Mouse (Mus musculus): ENCODE data around the gene Ncs1. TPM values are rescaled to one million over a fixed set of nuclear protein-coding genes. Genes with fewer than 3 reads are reported as not detected.

The Ncs1 gene
- polyA plus RNA-seq, 1 experiment from 2014 or later, result 65.9 TPM

GRCm38 (mm10) chr2:31268631-31269030 is 23.0 kb downstream of the Ncs1 start:
- no peak for DNase-seq (ENCODE audit: low spot score)
- H3K27ac ChIP-seq, result peak overlapping the region; percentile 77
- 47% methylated on average over 5 of the region's 5 CpGs for WGBS
- H3K36me3 ChIP-seq, result 0 out of 2 replicates have a peak, but pooled peaks cover 18% of the 10 kb centered on the region
- no peak overlapping the region for H3K4me3 ChIP-seq
- H3K27me3 ChIP-seq (ENCODE audit: insufficient read depth, poor library complexity, severe bottlenecking), result no peaks in the 10 kb centered on the region
- no peaks in the 10 kb centered on the region for H3K9me3 ChIP-seq
- peaks cover 60% of the 10 kb centered on the region for H3K4me1 ChIP-seq (replicated peaks)

DNA sequence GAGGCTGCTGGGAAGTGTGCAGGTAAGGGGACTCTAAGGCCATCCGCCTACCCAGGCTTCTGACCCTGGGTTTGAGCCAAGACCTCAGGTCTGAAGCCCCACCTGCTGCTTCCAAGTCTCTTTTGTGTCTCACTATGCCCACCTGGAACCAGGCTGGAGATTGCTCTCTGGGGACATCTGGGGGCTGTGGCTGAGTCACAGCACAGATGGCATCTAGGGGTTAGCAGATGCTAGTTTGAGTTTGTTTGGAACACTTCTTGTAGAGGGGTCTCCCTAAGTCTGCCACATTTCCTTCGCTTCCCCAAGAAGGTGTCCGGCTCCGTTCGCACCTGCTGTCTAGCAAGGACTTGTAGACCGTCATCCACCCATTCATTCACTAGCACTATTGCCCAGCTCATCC is 23.6 kb downstream of the Ncs1 start:
- no peaks in the 10 kb centered on the region for H3K27me3 ChIP-seq (ENCODE audit: insufficient read depth, poor library complexity, severe bottlenecking)
- H3K9me3 ChIP-seq, result no peaks in the 10 kb centered on the region
- H3K27ac ChIP-seq, result no peak overlapping the region
- 94% methylated on average over 6 of the region's 6 CpGs for WGBS
- 0 out of 2 replicates have a peak, but pooled peaks cover 20% of the 10 kb centered on the region for H3K36me3 ChIP-seq
- no peak for DNase-seq (ENCODE audit: low spot score)
- peaks cover 60% of the 10 kb centered on the region for H3K4me1 ChIP-seq (replicated peaks)
- H3K4me3 ChIP-seq, result no peak overlapping the region

DNA sequence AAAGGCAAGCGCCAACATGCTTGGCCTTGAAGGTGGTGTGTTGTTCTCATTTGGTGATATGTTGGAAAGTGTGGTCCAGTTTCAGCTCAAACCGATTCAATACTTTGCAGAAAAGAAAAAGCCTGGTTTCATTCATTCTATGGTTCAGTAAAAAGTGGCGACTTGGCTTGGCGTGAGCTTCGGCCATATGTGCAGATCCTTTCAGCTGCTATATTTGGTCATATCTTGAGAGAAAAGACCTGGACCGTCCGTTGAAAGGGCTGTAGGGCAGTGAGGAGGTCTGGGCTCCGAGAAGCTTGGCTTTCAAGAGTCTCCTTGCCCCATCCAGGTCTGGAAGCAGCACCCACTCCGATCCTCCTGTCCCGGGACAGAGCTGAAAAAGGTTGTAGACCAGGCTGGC is 24.2 kb downstream of the Ncs1 start:
- no peak for DNase-seq (ENCODE audit: low spot score)
- Histone ChIP-seq H3K27me3 (ENCODE audit: insufficient read depth, poor library complexity, severe bottlenecking) (no peaks in the 10 kb centered on the region), H3K4me1 (replicated peaks) (peaks cover 60% of the 10 kb centered on the region)

DNA sequence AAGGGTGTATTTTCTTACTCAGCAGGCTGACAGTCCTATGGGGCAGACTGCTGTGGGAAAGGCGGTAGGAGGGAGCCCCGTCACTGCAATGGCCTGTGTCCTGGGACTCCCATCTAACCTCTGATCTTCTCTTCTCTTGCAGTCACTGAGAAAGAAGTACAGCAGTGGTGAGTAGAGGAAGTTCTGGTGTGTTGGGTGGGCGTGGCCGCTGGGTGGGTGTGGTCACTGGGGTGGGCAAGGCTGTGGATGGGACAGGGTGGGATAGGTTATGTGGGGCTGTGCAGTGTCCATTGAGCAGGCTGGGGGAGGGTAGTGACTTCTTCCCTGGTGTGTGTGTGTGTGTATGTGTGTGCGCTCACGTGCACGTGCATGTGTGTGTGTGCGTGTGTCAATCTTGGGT is 24.8 kb downstream of the Ncs1 start:
- WGBS, result 94% methylated on average over 8 of the region's 8 CpGs
- H3K9me3 ChIP-seq, result no peaks in the 10 kb centered on the region
- H3K27me3 ChIP-seq (ENCODE audit: insufficient read depth, poor library complexity, severe bottlenecking), result no peaks in the 10 kb centered on the region
- peaks cover 54% of the 10 kb centered on the region for H3K4me1 ChIP-seq (replicated peaks)
- H3K27ac ChIP-seq, result no peak overlapping the region
- no peak for DNase-seq (ENCODE audit: low spot score)
- peaks cover 26% of the 10 kb centered on the region for H3K36me3 ChIP-seq
- H3K4me3 ChIP-seq, result no peak overlapping the region

More for the DNA sequence above, 24.2 kb downstream of the Ncs1 start:
- 96% methylated on average over 10 of the region's 10 CpGs for WGBS
- H3K9me3 ChIP-seq, result no peaks in the 10 kb centered on the region
- no peak overlapping the region for H3K27ac ChIP-seq
- H3K4me3 ChIP-seq, result no peak overlapping the region
- H3K36me3 ChIP-seq, result 0 out of 2 replicates have a peak, but pooled peaks cover 20% of the 10 kb centered on the region

DNA sequence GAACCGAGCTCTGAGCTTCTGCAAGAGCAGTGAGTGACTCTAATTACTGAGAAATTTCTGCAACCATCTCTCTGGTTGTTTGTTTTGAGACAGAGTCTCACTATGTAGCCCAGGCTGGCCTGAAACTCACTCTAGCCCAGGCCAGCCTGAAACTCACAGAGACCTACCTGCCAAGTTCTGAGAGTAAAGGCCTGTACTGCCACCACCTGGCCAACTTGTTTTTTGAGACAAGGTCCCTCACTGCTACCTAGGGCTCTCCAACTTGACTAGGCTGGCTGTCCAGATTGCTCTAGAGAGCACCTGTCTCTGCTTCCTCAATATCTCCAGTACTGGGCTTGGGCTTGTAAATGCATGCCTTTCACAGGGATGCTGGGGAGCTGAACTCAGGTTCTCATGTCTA is 25.4 kb downstream of the Ncs1 start:
- WGBS, result 88% methylated on average over 1 of the region's 1 CpGs
- Histone ChIP-seq H3K27ac (no peak overlapping the region), H3K27me3 (ENCODE audit: insufficient read depth, poor library complexity, severe bottlenecking) (no peaks in the 10 kb centered on the region), H3K36me3 (peaks cover 32% of the 10 kb centered on the region), H3K4me3 (no peak overlapping the region), H3K9me3 (no peaks in the 10 kb centered on the region), H3K4me1 (replicated peaks) (peaks cover 48% of the 10 kb centered on the region)
- DNase-seq (ENCODE audit: low spot score), result no peak

DNA sequence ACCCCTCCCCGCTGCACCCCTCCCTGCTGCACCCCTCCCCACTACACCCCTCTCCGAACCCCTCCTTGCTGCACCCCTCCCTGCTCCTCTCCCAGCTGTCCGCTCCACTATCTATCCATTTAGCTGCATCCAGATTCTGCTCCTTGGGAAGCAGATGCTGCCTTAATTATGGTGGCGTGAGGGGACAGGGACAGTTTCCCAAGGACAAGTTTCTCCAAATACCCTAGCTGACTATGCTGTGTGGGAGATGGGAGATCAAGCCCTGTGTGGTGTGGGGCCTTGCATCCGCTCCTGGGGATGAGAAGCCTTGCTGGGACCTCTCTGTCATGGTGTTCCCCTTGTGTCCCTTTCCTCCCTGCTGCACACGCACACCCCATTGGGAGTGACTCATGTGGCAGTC is 29.4 kb downstream of the Ncs1 start:
- Histone ChIP-seq H3K27ac (no peak overlapping the region), H3K36me3 (peaks cover 59% of the 10 kb centered on the region), H3K4me3 (no peak overlapping the region), H3K4me1 (replicated peaks) (peaks cover 16% of the 10 kb centered on the region), H3K27me3 (ENCODE audit: insufficient read depth, poor library complexity, severe bottlenecking) (no peaks in the 10 kb centered on the region), H3K9me3 (no peaks in the 10 kb centered on the region)
- WGBS, result 94% methylated on average over 6 of the region's 6 CpGs
- no peak for DNase-seq (ENCODE audit: low spot score)

GRCm38 (mm10) chr2:31277810-31278209 is 32.2 kb downstream of the Ncs1 start:
- Histone ChIP-seq H3K4me3 (no peak overlapping the region), H3K36me3 (peaks cover 72% of the 10 kb centered on the region), H3K27me3 (ENCODE audit: insufficient read depth, poor library complexity, severe bottlenecking) (no peaks in the 10 kb centered on the region), H3K9me3 (no peaks in the 10 kb centered on the region), H3K4me1 (replicated peaks) (peaks cover 16% of the 10 kb centered on the region), H3K27ac (peak overlapping the region; percentile 12; the same call in 1 of the 2 replicates)
- DNase-seq (ENCODE audit: low spot score), result no peak
- WGBS, result 83% methylated on average over 6 of the region's 6 CpGs

DNA sequence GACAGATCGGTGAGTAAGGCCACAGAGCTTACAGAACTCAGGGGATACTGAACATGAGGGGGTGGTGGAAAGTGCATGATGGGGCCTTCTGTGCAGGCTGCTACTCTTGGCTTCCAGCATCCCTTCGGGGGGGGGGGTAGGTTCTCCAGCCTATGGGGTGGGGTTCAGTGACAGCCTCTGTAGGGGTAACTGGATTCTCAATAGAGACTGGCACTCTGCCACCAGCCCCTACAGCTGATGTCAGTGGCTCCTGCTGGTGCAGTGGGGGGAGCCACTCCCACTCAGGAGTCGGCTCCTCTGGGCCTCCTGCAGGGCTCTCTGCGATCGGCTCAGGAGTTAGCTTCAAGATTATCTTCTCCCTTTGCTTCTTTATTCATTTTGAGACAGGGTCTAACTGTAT is 32.9 kb downstream of the Ncs1 start:
- peaks cover 77% of the 10 kb centered on the region for H3K36me3 ChIP-seq
- H3K9me3 ChIP-seq, result no peaks in the 10 kb centered on the region
- WGBS, result 75% methylated on average over 5 of the region's 5 CpGs
- no peak overlapping the region for H3K4me3 ChIP-seq
- no peak for DNase-seq (ENCODE audit: low spot score)
- no peaks in the 10 kb centered on the region for H3K27me3 ChIP-seq (ENCODE audit: insufficient read depth, poor library complexity, severe bottlenecking)
- peaks cover 16% of the 10 kb centered on the region for H3K4me1 ChIP-seq (replicated peaks)
- no peak overlapping the region for H3K27ac ChIP-seq

- H3K27me3 ChIP-seq (ENCODE audit: insufficient read depth, poor library complexity, severe bottlenecking), result no peaks in the 10 kb centered on the region
- H3K4me1 ChIP-seq (replicated peaks), result peaks cover 2% of the 10 kb centered on the region
- H3K4me3 ChIP-seq, result no peak overlapping the region
- H3K27ac ChIP-seq, result no peak overlapping the region
- H3K36me3 ChIP-seq, result peaks cover 87% of the 10 kb centered on the region
- H3K9me3 ChIP-seq, result no peaks in the 10 kb centered on the region
- DNase-seq (ENCODE audit: low spot score), result no peak
- 89% methylated on average over 8 of the region's 8 CpGs for WGBS
Measured at GRCm38 (mm10) chr2:31281138-31281537, 35.5 kb downstream of the Ncs1 start.

DNA sequence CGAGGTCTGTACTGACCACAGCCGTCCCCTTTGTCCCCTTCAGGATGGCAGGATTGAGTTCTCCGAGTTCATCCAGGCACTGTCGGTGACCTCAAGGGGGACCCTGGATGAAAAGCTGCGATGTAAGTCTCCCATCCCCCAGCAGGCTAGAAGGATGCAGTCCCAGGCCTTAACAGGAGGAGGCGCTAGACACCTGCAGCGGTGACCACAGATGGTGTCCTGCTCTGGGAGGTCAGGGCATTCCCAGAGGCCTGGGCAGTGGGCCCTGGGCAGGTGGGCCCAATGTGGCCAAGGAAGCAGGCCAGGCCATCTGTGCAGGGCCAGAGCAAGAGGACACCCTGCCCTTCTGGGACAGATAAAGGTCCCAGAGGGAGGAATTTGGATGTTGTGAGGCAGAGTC is 36.6 kb downstream of the Ncs1 start:
- Histone ChIP-seq H3K4me3 (no peak overlapping the region), H3K9me3 (no peaks in the 10 kb centered on the region), H3K27me3 (ENCODE audit: insufficient read depth, poor library complexity, severe bottlenecking) (no peaks in the 10 kb centered on the region), H3K4me1 (replicated peaks) (peaks cover 2% of the 10 kb centered on the region; the same call in 1 of the 2 replicates), H3K36me3 (peaks cover 90% of the 10 kb centered on the region), H3K27ac (0 out of 2 replicates have a peak overlapping the region, but pooled peaks have one; percentile 53)
- no peak for DNase-seq (ENCODE audit: low spot score)
- 41% methylated on average over 7 of the region's 7 CpGs for WGBS

- peaks cover 90% of the 10 kb centered on the region for H3K36me3 ChIP-seq
- H3K27me3 ChIP-seq (ENCODE audit: insufficient read depth, poor library complexity, severe bottlenecking), result no peaks in the 10 kb centered on the region
- H3K4me3 ChIP-seq, result no peak overlapping the region
- no peaks in the 10 kb centered on the region for H3K4me1 ChIP-seq (replicated peaks)
- no peak for DNase-seq (ENCODE audit: low spot score)
- 94% methylated on average over 12 of the region's 12 CpGs for WGBS
- H3K27ac ChIP-seq, result no peak overlapping the region
- H3K9me3 ChIP-seq, result no peaks in the 10 kb centered on the region
Measured at GRCm38 (mm10) chr2:31282880-31283279, 37.3 kb downstream of the Ncs1 start.

DNA sequence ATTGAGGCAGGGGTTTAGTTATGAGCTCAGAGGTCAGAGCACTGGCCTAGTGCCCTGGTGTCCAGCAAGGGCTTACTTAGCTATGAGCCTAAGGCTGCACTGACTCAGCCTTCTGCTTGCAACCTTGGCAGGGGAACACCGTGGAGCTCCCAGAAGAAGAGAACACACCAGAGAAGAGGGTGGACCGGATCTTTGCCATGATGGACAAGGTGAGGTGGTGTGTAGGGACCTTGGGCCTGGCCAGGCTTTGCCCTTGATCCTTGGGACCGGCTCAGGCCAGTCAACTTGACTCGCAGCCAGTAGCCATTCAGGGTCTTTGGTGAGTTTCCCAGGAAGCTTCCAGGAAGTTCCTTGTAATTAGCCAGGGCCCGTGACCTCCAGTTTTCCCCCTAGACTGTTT is 38.9 kb downstream of the Ncs1 start:
- Histone ChIP-seq H3K36me3 (peaks cover 99% of the 10 kb centered on the region), H3K4me1 (replicated peaks) (no peaks in the 10 kb centered on the region), H3K9me3 (no peaks in the 10 kb centered on the region), H3K27ac (no peak overlapping the region), H3K4me3 (no peak overlapping the region), H3K27me3 (ENCODE audit: insufficient read depth, poor library complexity, severe bottlenecking) (no peaks in the 10 kb centered on the region)
- WGBS, result 89% methylated on average over 5 of the region's 5 CpGs
- no peak for DNase-seq (ENCODE audit: low spot score)

GRCm38 (mm10) chr2:31291421-31291820 is 45.8 kb downstream of the Ncs1 start:
- DNase-seq (ENCODE audit: low spot score), result peak; percentile 69
- no peak overlapping the region for H3K4me3 ChIP-seq
- no peaks in the 10 kb centered on the region for H3K9me3 ChIP-seq
- no peaks in the 10 kb centered on the region for H3K27me3 ChIP-seq (ENCODE audit: insufficient read depth, poor library complexity, severe bottlenecking)
- 9% methylated on average over 6 of the region's 6 CpGs for WGBS
- H3K27ac ChIP-seq, result no peak overlapping the region
- no peaks in the 10 kb centered on the region for H3K4me1 ChIP-seq (replicated peaks)
- peaks cover 64% of the 10 kb centered on the region for H3K36me3 ChIP-seq

DNA sequence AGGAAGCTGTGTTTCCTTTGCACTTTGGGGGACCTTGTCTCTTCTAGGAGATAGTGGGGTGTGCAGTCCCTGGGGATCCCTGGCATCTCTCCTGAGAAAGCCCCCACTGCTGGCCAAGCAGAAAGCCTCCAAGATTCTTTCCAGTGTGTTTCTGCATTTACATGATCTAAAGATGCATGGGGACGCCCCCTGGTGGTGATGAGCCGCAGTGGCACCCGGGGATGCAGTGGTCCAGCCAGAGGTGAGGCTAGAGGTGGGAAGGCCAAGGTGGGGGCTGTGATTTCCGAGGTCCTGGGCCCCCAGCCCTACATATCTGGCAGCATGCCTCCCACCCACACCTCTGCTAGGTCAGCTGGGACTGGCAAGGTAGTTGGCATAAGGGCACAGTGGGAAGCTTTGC is 49.4 kb downstream of the Ncs1 start:
- peaks cover 19% of the 10 kb centered on the region for H3K4me1 ChIP-seq (replicated peaks)
- H3K27me3 ChIP-seq (ENCODE audit: insufficient read depth, poor library complexity, severe bottlenecking), result no peaks in the 10 kb centered on the region
- H3K36me3 ChIP-seq, result peaks cover 29% of the 10 kb centered on the region
- H3K9me3 ChIP-seq, result no peaks in the 10 kb centered on the region
- WGBS, result 2% methylated on average over 4 of the region's 4 CpGs
- H3K27ac ChIP-seq, result no peak overlapping the region
- DNase-seq (ENCODE audit: low spot score), result peak; percentile 77
- no peak overlapping the region for H3K4me3 ChIP-seq
